Mouse (Mus musculus) layer of hippocampus, postnatal 14 days (tissue): ENCODE results near the gene Cdt1. TPM values are rescaled to one million over a fixed set of nuclear protein-coding genes. Genes with fewer than 3 reads are reported as not detected.

Experiments
- DNase-seq, 2 experiments: peaks; one replicate each; pipeline ENCODE4 v3.0.0; 2021 to 2022; ENCODE audit warnings: low spot score in 2 of 2, mixed read lengths in 1 of 2
- long read RNA-seq, 2 experiments: library from polyadenylated mRNA; stranded (forward); transcript quantifications; one replicate each; pipeline ENCODE4 v2.0.0; 2021
- total RNA-seq, 2 experiments: library from RNA; stranded (reverse); gene quantifications; 2 replicates each; pipeline ENCODE4 v1.2.3; 2021

Gene Cdt1
- 1 to 10 TPM; 2.0 to 2.9 TPM for total RNA-seq
- long read RNA-seq, experiment 1, partial matches to known transcripts = 1 of 2 reads
- long read RNA-seq, experiment 1, other reads (novel, unspliced or antisense) = 0 of 2 reads
- long read RNA-seq, experiment 2, partial matches to known transcripts = 3 of 6 reads
- long read RNA-seq, experiment 2, other reads (novel, unspliced or antisense) = 1 of 6 reads

DNA sequence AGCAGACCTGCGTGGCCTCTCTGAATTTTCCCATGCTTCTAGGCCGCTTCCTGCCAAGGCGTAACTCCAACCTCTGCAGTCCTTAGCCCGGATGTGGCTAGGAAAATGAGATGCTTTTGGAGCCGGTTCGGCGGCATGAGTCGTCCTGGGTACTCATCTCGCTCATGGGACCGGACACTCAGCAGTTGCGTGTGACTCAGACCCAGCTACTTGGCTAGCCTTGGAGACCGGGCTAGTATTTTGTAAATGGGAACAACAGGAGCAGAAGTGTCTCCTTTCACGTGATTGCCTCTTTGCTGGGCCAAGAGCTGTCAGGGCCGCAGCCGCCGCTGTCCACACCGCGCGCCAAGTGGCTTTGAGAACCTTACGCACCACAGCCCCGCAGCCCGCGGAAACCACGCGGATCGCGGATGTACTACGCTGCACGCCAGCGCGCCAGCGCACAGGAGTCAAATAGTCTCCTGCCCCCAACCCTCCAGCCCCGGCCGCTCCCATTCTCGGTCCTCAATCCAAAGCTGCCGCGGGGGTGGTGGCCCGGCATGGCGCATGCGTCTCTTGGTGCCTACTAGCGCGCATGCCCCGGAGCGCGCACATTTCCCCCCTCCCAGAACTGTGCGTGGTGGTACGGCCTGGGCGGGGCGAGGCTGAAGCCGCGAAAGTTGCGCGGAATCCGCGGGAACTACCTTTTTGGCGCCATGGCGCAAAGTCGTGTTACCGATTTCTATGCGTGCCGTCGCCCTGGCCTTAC, at the start of gene Cdt1:
Cdt1 (plus strand) TSS at position 655 of the 748 bp plus-strand sequence.
- peak; percentile 95 to 96 for DNase-seq

DNA sequence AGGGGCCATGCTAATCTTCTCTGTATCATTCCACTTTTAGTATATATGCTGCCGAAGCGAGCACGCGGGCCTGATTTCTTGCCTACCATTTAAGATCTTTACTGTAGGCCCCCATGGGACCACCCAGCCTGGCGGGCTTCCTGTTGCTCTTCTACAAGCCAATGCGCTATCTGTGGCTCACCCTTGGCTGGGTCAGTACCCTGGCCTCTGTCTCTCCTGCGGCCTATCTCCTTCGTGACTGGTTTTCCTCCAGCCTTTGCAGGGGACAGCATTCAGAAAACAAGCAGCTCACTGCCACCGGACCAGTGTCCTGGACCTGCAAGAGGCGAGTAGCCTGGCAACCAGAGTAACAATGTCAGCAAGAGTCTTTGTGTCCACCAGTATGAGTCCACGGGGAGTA, 47.2 kb upstream of the Cdt1 start:
- no peak for DNase-seq

GRCm38 (mm10) chr8:122522796-122523651, 44.8 kb upstream of the Cdt1 start:
- DNase-seq = no peak

GRCm38 (mm10) chr8:122523652-122524360, 44.0 kb upstream of the Cdt1 start:
- peak; percentile 26 to 29 for DNase-seq

DNA sequence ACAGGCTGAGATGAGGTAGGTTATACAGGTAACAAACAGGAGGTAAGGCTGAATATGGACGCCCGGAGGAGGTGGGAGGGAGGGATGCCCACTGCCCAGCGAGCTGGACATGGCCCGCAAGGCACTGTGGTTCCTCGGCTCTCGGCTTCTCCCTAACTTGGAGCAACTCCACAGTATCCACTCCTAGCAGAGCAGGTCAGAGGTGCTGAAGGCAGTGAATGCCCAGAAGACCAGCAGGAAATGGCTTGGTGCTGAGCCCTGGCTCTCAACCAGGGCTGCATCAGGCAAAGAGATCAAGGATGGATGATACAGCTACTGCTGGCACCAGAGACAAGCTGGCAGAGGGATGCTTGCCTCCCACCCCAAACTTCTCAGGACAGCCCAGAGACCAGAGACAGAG, 43.3 kb upstream of the Cdt1 start:
- no peak for DNase-seq

GRCm38 (mm10) chr8:122525004-122525403, 42.8 kb upstream of the Cdt1 start:
- no peak for DNase-seq

- no peak for DNase-seq
These were observed 41.7 kb upstream of the Cdt1 start for GRCm38 (mm10) chr8:122526084-122526483.

GRCm38 (mm10) chr8:122526526-122527170, 41.2 kb upstream of the Cdt1 start:
- DNase-seq = no peak

GRCm38 (mm10) chr8:122527937-122528336, 39.9 kb upstream of the Cdt1 start:
- no peak for DNase-seq

GRCm38 (mm10) chr8:122529159-122529558, 38.7 kb upstream of the Cdt1 start:
- DNase-seq = no peak

- DNase-seq = no peak
These were observed 36.5 kb upstream of the Cdt1 start for GRCm38 (mm10) chr8:122531312-122531711.

- DNase-seq = no peak
These were observed 30.8 kb upstream of the Cdt1 start for GRCm38 (mm10) chr8:122537033-122537432.

- DNase-seq = no peak
These were observed 30.0 kb upstream of the Cdt1 start for GRCm38 (mm10) chr8:122537812-122538211.

- no peak for DNase-seq
These were observed 29.3 kb upstream of the Cdt1 start for GRCm38 (mm10) chr8:122538310-122539076.

GRCm38 (mm10) chr8:122544138-122544537, 23.7 kb upstream of the Cdt1 start:
- no peak for DNase-seq

GRCm38 (mm10) chr8:122546066-122546755, 21.6 kb upstream of the Cdt1 start:
- no peak for DNase-seq

GRCm38 (mm10) chr8:122546811-122547453, 20.9 kb upstream of the Cdt1 start:
- no peak for DNase-seq

DNA sequence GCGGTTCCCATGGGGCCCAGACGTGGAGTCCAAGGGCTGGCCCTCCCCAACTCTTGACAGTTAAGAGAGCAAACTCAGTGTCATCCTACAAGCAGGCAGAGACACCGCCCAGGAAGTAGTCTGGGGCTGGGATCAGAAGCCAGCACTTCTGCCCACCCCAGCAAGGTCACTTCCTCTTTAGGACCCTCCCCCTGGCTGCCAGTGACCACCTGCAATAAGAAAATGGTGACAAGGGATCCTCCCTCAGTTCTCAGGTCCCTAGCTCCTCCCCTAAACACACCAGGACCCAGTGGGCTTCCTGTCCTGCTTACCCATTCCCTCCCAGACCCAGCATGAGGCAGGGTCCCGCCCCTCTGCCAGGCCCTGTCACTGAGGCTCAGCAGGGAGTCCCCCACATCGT, 20.0 kb upstream of the Cdt1 start:
- DNase-seq = no peak

DNA sequence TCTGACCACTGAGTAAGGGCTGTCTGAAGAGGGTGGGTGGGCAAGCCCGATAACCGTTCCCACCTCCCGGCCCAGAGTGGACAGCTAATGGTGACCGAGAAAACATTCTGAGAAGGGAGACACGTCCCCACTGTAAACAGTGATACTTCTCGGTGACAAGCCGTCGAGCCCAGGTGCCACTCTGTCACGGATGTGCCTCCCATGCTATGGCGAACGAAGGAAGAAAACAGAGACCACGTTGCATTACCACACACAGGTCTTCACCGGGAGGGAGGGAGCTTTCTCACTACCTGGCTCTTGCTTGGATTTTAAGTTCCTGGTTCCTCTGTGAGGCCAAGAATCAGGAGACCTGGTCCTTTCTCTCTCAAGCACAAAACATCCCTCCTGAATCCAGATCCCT, 19.5 kb upstream of the Cdt1 start:
- DNase-seq = no peak
